Mouse (Mus musculus) embryonic facial prominence, embryonic 13.5 days (tissue): ENCODE data around the gene Rreb1. TPM values are rescaled to one million over a fixed set of nuclear protein-coding genes. Genes with fewer than 3 reads are reported as not detected.
A peak's percentile ranks its signal among the peaks of the same experiment; 100 is the strongest.

ENCODE experiments used
- ATAC-seq: fragments of 200-750 bp; cut with Nextera tagmentation; 2 replicates; pipeline ENCODE4 v1.8.0; 2017; ENCODE audit warnings: low read depth; ENCODE audit not compliant: insufficient number of reproducible peaks, insufficient read depth, low FRiP score, low TSS enrichment
- H3K27ac ChIP-seq: fragments of 300-500 bp; sonication (generic); 2 replicates; pipeline ENCODE4 v1.5.1; 2015; ENCODE audit warnings: moderate library complexity, mild to moderate bottlenecking, inconsistent platforms
- H3K27me3 ChIP-seq: fragments of 300-500 bp; sonication (generic); 2 replicates; pipeline ENCODE4 v1.6.1; 2015; ENCODE audit warnings: mild to moderate bottlenecking, inconsistent platforms
- H3K36me3 ChIP-seq: fragments of 300-500 bp; sonication (generic); 2 replicates; pipeline ENCODE4 v1.6.1; 2015; ENCODE audit warnings: mild to moderate bottlenecking, inconsistent platforms
- H3K4me1 ChIP-seq: fragments of 300-500 bp; sonication (generic); 2 replicates; pipeline ENCODE4 v1.6.1; 2015; ENCODE audit warnings: inconsistent platforms
- H3K4me2 ChIP-seq: fragments of 300-500 bp; sonication (generic); 2 replicates; pipeline ENCODE4 v1.6.1; 2015; ENCODE audit warnings: moderate library complexity, mild to moderate bottlenecking, inconsistent platforms
- H3K4me3 ChIP-seq: fragments of 300-500 bp; sonication (generic); 2 replicates; pipeline ENCODE4 v1.5.1; 2015; ENCODE audit warnings: mild to moderate bottlenecking, inconsistent platforms
- H3K9ac ChIP-seq: fragments of 300-500 bp; sonication (generic); 2 replicates; pipeline ENCODE4 v1.6.1; 2015; ENCODE audit warnings: mild to moderate bottlenecking, inconsistent platforms
- H3K9me3 ChIP-seq: fragments of 300-500 bp; sonication (generic); 2 replicates; pipeline ENCODE4 v1.6.1; 2016; ENCODE audit warnings: inconsistent platforms
- WGBS: fragments of 180-500 bp; shearing (Covaris S2); methylation state at CpG from one replicate; pipeline ENCODE4 v1.1.7; 2015; ENCODE audit warnings: mixed read lengths; 5-methylcytosine and 5-hydroxymethylcytosine counted together
- polyA plus RNA-seq: library from polyadenylated mRNA; unstranded; fragments of >200 nt; fragmentation: Nextera tagmentation; extraction: Ambion mirVana; gene quantifications from 2 replicates; pipeline ENCODE4 v1.2.1, GENCODE M21; 2015

Rreb1 gene
- polyA plus RNA-seq, 1 experiment from 2014 or later, result 15.0 TPM

GRCm38 (mm10) chr13:37846507-37846906 is 68.3 kb downstream of the Rreb1 start:
- no peak for ATAC-seq
- Histone ChIP-seq H3K27me3 (no peaks in the 10 kb centered on the region), H3K9ac (no peak overlapping the region), H3K9me3 (no peaks in the 10 kb centered on the region), H3K27ac (no peak overlapping the region), H3K4me1 (peaks cover 23% of the 10 kb centered on the region), H3K4me3 (no peak overlapping the region), H3K4me2 (no peak overlapping the region), H3K36me3 (no peaks in the 10 kb centered on the region)
- WGBS, result 71% methylated on average over 11 of the region's 11 CpGs

DNA sequence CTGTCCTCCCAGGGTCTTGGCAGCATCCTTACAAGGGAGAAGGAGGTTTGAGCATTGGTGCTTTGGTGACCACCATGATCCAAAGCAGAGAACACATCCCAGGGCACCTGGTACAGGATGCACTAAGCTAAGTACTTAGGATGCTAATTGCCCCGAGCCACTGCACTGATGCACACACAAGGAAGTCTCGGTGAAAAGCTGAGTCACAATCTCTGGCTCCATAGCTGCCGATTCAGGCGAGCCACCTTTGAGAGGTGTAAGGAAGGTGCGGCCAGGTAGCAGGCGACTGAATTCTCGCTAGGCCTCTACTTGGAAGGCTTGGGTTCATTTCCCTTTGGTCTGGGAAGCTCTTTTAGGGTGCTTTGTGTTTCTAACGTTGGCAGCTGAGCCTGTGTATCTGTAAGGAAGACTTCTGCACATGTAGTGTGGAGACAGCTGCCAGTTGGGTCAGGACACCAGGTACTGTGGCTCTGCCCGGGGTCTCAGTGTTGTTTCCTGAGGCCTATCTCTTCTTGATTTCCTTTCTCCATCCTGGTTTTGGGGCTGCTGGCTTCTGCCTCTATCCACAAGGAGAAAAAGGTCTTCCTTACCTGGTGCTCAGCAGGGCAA is 68.9 kb downstream of the Rreb1 start:
- ATAC-seq, result no peak
- Histone ChIP-seq H3K4me1 (peaks cover 23% of the 10 kb centered on the region), H3K4me3 (no peak overlapping the region), H3K9ac (no peak overlapping the region), H3K27ac (peak overlapping the region; percentile 44; the same call in 1 of the 2 replicates), H3K4me2 (no peak overlapping the region), H3K9me3 (no peaks in the 10 kb centered on the region), H3K36me3 (no peaks in the 10 kb centered on the region), H3K27me3 (no peaks in the 10 kb centered on the region)
- 70% methylated on average over 9 of the region's 9 CpGs for WGBS

DNA sequence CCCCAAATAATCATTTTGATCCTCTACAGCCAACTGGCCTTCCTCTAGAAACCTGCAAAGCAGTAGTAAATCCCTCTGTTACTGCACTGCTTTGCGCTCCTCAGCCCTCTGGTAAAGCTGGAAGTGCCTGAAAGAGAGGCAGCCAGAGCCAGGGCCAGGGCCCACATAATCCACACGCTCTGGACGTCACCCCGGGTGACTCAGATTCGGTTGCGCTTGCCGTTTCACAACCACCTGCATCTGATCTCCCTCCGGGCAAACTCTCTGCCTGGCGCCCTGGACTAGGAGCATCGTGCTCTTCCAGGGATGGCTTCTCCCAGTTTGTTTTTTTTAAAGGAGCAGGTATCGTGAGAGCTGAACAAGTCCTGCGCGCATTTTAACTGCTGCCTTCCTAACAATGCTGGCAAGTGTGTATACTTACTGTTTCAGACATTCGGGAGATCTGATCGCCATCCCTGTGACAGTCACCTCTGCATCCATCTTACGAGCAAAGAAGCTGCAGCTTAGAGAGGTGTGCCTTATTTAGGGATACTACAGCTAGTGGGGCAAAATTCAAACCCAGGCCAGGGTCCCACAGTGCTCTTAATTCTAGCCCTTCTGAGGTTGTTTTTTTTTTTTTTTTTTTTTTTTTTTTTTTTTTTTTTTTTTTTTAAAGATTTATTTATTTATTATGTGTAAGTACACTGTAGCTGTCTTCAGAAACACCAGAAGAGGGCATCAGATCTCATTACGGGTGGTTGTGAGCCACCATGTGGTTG is 69.6 kb downstream of the Rreb1 start:
- Histone ChIP-seq H3K27ac (peak overlapping the region; percentile 44; the same call in 1 of the 2 replicates), H3K27me3 (no peaks in the 10 kb centered on the region), H3K9ac (no peak overlapping the region), H3K4me1 (peaks cover 28% of the 10 kb centered on the region), H3K4me3 (no peak overlapping the region), H3K36me3 (no peaks in the 10 kb centered on the region), H3K9me3 (no peaks in the 10 kb centered on the region), H3K4me2 (no peak overlapping the region)
- WGBS, result 51% methylated on average over 17 of the region's 17 CpGs
- no peak for ATAC-seq

DNA sequence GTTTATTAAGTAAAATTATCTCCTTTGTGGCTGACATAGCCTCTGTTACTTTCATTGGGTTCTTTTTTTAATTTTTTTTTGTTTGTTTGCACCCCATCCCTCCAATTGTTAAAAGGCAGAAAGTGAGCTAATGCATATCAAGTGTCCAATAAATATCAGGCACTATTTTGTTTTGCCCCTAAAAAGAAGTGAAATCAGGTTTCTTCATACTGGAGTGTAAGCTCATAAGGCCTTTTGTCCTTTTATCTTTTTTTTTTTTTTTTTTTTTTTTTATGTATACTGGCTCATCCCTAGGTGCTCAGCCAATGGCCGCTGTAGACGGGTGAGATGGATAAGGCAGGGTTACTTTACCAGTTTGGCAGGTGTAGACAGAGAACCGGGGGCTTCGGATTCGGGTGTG is 70.2 kb downstream of the Rreb1 start:
- no peak overlapping the region for H3K27ac ChIP-seq
- WGBS, result 69% methylated on average over 5 of the region's 5 CpGs

DNA sequence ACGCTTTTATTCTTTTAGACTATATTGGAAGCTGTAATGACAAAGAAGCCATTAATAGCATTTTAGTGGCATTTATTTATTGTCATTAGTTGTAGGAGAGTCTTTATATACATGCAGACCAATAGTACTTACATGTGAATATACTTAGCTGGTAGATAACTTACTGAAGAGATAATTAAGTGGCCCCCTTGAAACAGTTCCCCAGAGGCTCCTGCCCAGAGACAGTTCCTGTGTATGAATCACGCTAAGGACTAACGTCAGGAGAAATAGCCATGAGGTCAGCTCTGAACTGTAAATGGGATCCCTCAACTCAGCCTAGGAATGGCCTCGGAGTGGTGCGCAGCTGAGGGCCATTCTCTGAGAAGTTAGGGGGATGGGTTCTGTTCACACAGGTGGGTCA is 73.4 kb downstream of the Rreb1 start:
- Histone ChIP-seq H3K36me3 (no peaks in the 10 kb centered on the region), H3K4me1 (peaks cover 36% of the 10 kb centered on the region), H3K9ac (no peak overlapping the region), H3K27me3 (no peaks in the 10 kb centered on the region), H3K27ac (no peak overlapping the region), H3K9me3 (no peaks in the 10 kb centered on the region), H3K4me2 (no peak overlapping the region), H3K4me3 (no peak overlapping the region)
- WGBS, result 82% methylated on average over 5 of the region's 5 CpGs
- ATAC-seq, result no peak

More for the DNA sequence above, 70.2 kb downstream of the Rreb1 start:
- Histone ChIP-seq H3K9ac (no peak overlapping the region), H3K4me3 (no peak overlapping the region), H3K4me2 (no peak overlapping the region), H3K27me3 (no peaks in the 10 kb centered on the region), H3K4me1 (peaks cover 32% of the 10 kb centered on the region), H3K9me3 (no peaks in the 10 kb centered on the region), H3K36me3 (no peaks in the 10 kb centered on the region)
- ATAC-seq, result no peak

- Histone ChIP-seq H3K27me3 (no peaks in the 10 kb centered on the region), H3K9ac (no peak overlapping the region), H3K4me1 (peaks cover 32% of the 10 kb centered on the region), H3K9me3 (no peaks in the 10 kb centered on the region), H3K4me3 (no peak overlapping the region), H3K4me2 (no peak overlapping the region), H3K27ac (no peak overlapping the region), H3K36me3 (no peaks in the 10 kb centered on the region)
- 77% methylated on average over 3 of the region's 3 CpGs for WGBS
- no peak for ATAC-seq
These were observed 74.7 kb downstream of the Rreb1 start for GRCm38 (mm10) chr13:37852850-37853249.

GRCm38 (mm10) chr13:37853441-37853840 is 75.2 kb downstream of the Rreb1 start:
- Histone ChIP-seq H3K27ac (no peak overlapping the region), H3K4me3 (no peak overlapping the region)

GRCm38 (mm10) chr13:37854031-37854431 is 75.8 kb downstream of the Rreb1 start:
- 2% methylated on average over 14 of the region's 14 CpGs for WGBS

More at GRCm38 (mm10) chr13:37853441-37853840, 75.2 kb downstream of the Rreb1 start:
- Histone ChIP-seq H3K4me1 (peaks cover 38% of the 10 kb centered on the region), H3K27me3 (no peaks in the 10 kb centered on the region), H3K4me2 (no peak overlapping the region), H3K9me3 (no peaks in the 10 kb centered on the region), H3K36me3 (no peaks in the 10 kb centered on the region), H3K9ac (no peak overlapping the region)
- no peak for ATAC-seq
- WGBS, result 45% methylated on average over 4 of the region's 4 CpGs

GRCm38 (mm10) chr13:37854455-37855220 is 76.4 kb downstream of the Rreb1 start:
- Histone ChIP-seq H3K4me3 (peak overlapping the region; percentile 36), H3K36me3 (no peaks in the 10 kb centered on the region), H3K27me3 (no peaks in the 10 kb centered on the region), H3K4me1 (peaks cover 43% of the 10 kb centered on the region), H3K27ac (peak overlapping the region; percentile 88), H3K9me3 (no peaks in the 10 kb centered on the region), H3K9ac (no peak overlapping the region; the same call in 1 of the 2 replicates), H3K4me2 (peak overlapping the region; percentile 67)
- WGBS, result 16% methylated on average over 14 of the region's 14 CpGs
- ATAC-seq, result no peak

More at GRCm38 (mm10) chr13:37854031-37854431, 75.8 kb downstream of the Rreb1 start:
- Histone ChIP-seq H3K4me3 (peak overlapping the region; percentile 36), H3K9me3 (no peaks in the 10 kb centered on the region), H3K9ac (peak overlapping the region; percentile 63), H3K27ac (peak overlapping the region; percentile 88), H3K36me3 (no peaks in the 10 kb centered on the region), H3K4me1 (peaks cover 43% of the 10 kb centered on the region), H3K27me3 (no peaks in the 10 kb centered on the region), H3K4me2 (peak overlapping the region; percentile 67)
- ATAC-seq, result no peak

DNA sequence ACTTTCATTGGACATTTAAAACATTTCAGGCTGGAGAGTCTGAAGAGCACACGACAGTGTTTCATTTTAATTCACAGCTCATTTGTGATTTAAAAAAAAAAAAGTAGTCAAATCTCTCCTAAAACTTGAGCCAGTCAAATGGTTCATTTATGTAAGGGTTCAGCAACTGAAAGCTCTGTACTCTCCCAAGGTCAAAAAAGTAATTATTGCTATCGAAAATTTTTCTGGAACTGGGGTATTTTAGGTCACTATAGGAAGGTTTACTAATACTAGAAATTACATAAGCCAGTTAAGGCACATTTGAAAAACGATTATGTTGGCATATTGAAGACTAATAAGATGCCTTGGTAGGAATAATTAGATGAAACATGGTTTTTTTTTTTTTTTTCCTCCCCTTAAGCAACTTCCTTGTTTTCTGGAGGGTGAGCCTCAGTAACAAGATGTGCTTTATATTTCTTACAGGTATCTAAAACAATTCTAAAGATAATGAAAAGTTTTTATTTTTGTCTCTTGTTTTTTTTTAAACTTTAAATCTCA is 77.1 kb downstream of the Rreb1 start:
- Histone ChIP-seq H3K36me3 (no peaks in the 10 kb centered on the region), H3K4me3 (no peak overlapping the region), H3K27ac (no peak overlapping the region), H3K27me3 (no peaks in the 10 kb centered on the region), H3K4me2 (no peak overlapping the region), H3K4me1 (peaks cover 45% of the 10 kb centered on the region), H3K9ac (no peak overlapping the region), H3K9me3 (no peaks in the 10 kb centered on the region)
- no peak for ATAC-seq
- 49% methylated on average over 3 of the region's 3 CpGs for WGBS

- Histone ChIP-seq H3K4me3 (no peak overlapping the region), H3K9ac (no peak overlapping the region), H3K27me3 (no peaks in the 10 kb centered on the region), H3K4me1 (peaks cover 46% of the 10 kb centered on the region), H3K9me3 (no peaks in the 10 kb centered on the region), H3K27ac (no peak overlapping the region), H3K36me3 (no peaks in the 10 kb centered on the region), H3K4me2 (no peak overlapping the region)
- ATAC-seq, result no peak
These were observed 77.6 kb downstream of the Rreb1 start for GRCm38 (mm10) chr13:37855765-37856164.
